Mouse (Mus musculus) midbrain, embryonic 16.5 days (tissue): ENCODE results near the gene Masp1. TPM values are rescaled to one million over a fixed set of nuclear protein-coding genes. Genes with fewer than 3 reads are reported as not detected.

Source experiments
- ATAC-seq: fragments of 200-750 bp; cut with Nextera tagmentation; 2 replicates; pipeline ENCODE4 v1.8.0; 2017; ENCODE audit warnings: moderate TSS enrichment
- H3K27ac ChIP-seq: fragments of 300-500 bp; sonication (generic); 2 replicates; pipeline ENCODE4 v1.5.1; 2014; ENCODE audit warnings: mild to moderate bottlenecking, low read length, mixed read lengths
- H3K27me3 ChIP-seq: fragments of 300-500 bp; sonication (generic); 2 replicates; pipeline ENCODE4 v1.6.1; 2014; ENCODE audit warnings: low read depth, low read length, mixed read lengths; ENCODE audit not compliant: control insufficient read depth, insufficient read depth
- H3K36me3 ChIP-seq: fragments of 300-500 bp; sonication (generic); 2 replicates; pipeline ENCODE4 v1.6.1; 2014; ENCODE audit warnings: mild to moderate bottlenecking, low read length, moderate library complexity, mixed read lengths; ENCODE audit not compliant: control insufficient read depth, insufficient read depth
- H3K4me1 ChIP-seq: fragments of 300-500 bp; sonication (generic); 2 replicates; pipeline ENCODE4 v1.6.1; 2014; ENCODE audit warnings: mild to moderate bottlenecking, low read length, mixed read lengths; ENCODE audit not compliant: control insufficient read depth, insufficient read depth
- H3K4me2 ChIP-seq: fragments of 300-500 bp; sonication (generic); 2 replicates; pipeline ENCODE4 v1.6.1; 2014; ENCODE audit warnings: mild to moderate bottlenecking, low read length, mixed read lengths
- H3K4me3 ChIP-seq: fragments of 300-500 bp; sonication (generic); 2 replicates; pipeline ENCODE4 v1.5.1; 2014; ENCODE audit warnings: low read depth, mild to moderate bottlenecking, low read length, moderate library complexity, mixed read lengths
- H3K9ac ChIP-seq: fragments of 300-500 bp; sonication (generic); 2 replicates; pipeline ENCODE4 v1.6.1; 2014; ENCODE audit warnings: low read depth, low read length, mixed read lengths
- H3K9me3 ChIP-seq: fragments of 300-500 bp; sonication (generic); replicated peaks from 2 replicates; pipeline ENCODE4 v1.6.1; 2014; ENCODE audit warnings: mild to moderate bottlenecking, low read length, mixed read lengths; ENCODE audit not compliant: control insufficient read depth, poor library complexity, severe bottlenecking
- WGBS: fragments of 180-500 bp; shearing (Covaris S2); extraction: QIAGEN DNeasy Blood & Tissue Kit; methylation state at CpG from one replicate; pipeline ENCODE4 v1.1.7; 2014; 5-methylcytosine and 5-hydroxymethylcytosine counted together
- polyA plus RNA-seq: library from polyadenylated mRNA; unstranded; fragments of >200 nt; fragmentation: Nextera tagmentation; extraction: Ambion mirVana; gene quantifications from 2 replicates; pipeline ENCODE4 v1.2.1, GENCODE M21; 2015

Gene Masp1
- polyA plus RNA-seq, 1 experiment from 2014 or later = 29.6 TPM

DNA sequence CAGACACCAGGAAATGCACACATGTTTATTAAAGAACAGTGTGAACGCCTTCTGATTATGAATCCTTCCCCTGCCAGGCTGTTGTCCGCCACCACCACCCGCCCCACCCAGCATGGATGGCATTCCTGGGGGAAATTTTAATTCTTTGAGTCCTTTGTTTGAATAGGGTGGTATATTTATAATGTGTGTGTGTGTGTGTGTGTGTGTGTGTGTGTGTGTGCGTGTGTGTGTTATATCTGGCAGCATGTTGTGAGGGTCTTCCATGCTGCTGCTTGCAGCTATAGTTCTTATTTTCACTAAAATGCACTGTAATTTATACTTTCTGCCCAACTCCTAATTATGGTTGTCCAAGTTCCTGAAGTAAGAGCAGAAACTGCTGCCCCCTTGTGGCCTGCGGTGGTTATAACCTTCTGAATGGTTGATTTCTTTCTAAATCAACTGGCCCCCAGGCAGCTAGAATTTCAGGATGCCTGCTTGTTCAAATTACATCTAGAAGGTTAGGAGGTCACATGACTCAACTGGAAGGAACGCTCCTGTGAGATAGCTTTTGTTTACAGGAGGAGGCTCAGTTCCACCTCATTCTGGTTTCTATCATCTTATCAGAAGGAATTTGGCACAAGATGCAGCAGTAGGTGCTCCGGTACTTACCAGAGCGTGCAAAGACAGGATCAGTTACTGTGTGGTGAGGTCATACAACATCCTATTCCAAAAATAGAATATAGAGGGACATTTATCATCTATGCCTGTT lies 117.4 kb downstream of the Masp1 start:
- H3K4me3 ChIP-seq = no peak overlapping the region
- ATAC-seq = peak; percentile 60
- no peaks in the 10 kb centered on the region for H3K27me3 ChIP-seq

DNA sequence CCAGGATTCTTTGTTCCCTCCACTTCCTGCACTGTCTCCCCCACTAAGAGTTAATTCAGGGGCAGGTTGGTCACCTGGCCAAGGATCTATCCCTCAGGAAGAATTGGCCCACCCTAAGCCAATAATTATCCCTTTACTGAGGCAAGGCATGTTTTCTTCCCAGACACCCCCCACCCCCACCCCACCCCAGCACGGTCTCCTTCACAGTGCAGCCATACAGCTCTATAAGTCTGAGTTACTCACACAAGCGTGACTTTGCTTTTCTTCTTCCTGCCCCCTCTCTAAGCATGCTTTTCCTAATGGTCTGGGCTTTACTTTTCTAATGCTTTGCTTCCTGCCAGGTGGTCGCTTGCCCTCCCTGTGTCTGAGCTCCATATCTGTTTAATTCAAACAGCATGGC lies 118.7 kb downstream of the Masp1 start:
- no peak overlapping the region for H3K4me2 ChIP-seq
- H3K36me3 ChIP-seq = no peaks in the 10 kb centered on the region
- H3K27ac ChIP-seq = no peak overlapping the region
- 59% methylated on average over 3 of the region's 3 CpGs for WGBS
- H3K4me1 ChIP-seq = no peaks in the 10 kb centered on the region
- H3K9ac ChIP-seq = no peak overlapping the region
- H3K9me3 ChIP-seq = no peaks in the 10 kb centered on the region
- H3K4me3 ChIP-seq = no peak overlapping the region
- no peaks in the 10 kb centered on the region for H3K27me3 ChIP-seq
- ATAC-seq = no peak

More for the DNA sequence above, 117.4 kb downstream of the Masp1 start:
- WGBS = 51% methylated on average over 8 of the region's 8 CpGs
- H3K27ac ChIP-seq = no peak overlapping the region
- no peak overlapping the region for H3K9ac ChIP-seq
- H3K36me3 ChIP-seq = no peaks in the 10 kb centered on the region
- no peaks in the 10 kb centered on the region for H3K9me3 ChIP-seq
- no peak overlapping the region for H3K4me2 ChIP-seq
- H3K4me1 ChIP-seq = no peaks in the 10 kb centered on the region

- Histone ChIP-seq H3K4me1 (no peaks in the 10 kb centered on the region), H3K27me3 (no peaks in the 10 kb centered on the region), H3K9ac (no peak overlapping the region), H3K4me3 (no peak overlapping the region), H3K27ac (no peak overlapping the region), H3K36me3 (no peaks in the 10 kb centered on the region), H3K4me2 (no peak overlapping the region), H3K9me3 (no peaks in the 10 kb centered on the region)
- ATAC-seq = no peak
- WGBS = 70% methylated on average over 4 of the region's 4 CpGs
Measured at GRCm38 (mm10) chr16:23401463-23401862, 119.2 kb downstream of the Masp1 start.

Other genes with a start within 250 kb of the Masp1 start
- gene Rtp1, start 91.7 kb downstream of the Masp1 start, polyA plus RNA-seq = 0.13 and 0.25 TPM in 2 replicates
- gene Rtp4, start 524 bp downstream of the Masp1 start, polyA plus RNA-seq = 2.6 and 2.8 TPM in 2 replicates